Mouse (Mus musculus) brain, adult 2 months (tissue): ENCODE data around the gene Unc5c.

Experiments
- DNase-seq: peaks from one replicate; pipeline ENCODE4 v3.0.0; 2011; ENCODE audit warnings: low read depth, low spot score

The Unc5c gene

DNA sequence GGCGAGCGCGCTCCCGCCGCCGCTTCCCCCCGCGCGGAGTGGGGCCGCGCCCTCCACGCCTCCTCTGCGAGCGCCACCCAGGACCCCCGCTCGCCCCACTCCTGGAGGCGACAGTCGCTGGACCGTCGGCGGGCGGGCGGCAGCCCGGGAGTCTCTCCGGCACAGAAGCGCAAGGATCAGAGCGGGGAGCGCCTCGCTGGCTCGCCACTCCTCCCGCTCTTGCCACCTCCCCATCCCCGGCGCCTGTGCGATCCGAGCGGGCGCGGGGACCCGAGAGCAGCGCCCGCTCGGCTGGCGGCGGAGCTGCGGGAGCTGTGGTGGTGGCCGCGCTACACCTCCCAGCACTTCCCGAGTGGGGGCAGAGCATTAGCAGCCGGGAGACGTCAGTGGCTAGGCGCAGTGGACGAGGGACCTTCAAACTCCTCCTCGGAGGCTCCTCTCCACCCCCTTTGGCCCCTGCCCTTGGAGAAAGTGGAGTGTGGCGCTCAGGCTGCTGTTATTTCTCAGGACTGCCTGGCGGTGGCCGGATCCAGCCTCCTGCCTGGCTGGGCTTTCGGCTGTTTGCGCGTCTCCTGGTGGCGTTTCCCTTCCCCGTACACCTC lies at the start of gene Unc5c:
Unc5c (plus strand) TSS at position 113 of the 602 bp plus-strand sequence.
- peak; percentile 98 for DNase-seq

DNA sequence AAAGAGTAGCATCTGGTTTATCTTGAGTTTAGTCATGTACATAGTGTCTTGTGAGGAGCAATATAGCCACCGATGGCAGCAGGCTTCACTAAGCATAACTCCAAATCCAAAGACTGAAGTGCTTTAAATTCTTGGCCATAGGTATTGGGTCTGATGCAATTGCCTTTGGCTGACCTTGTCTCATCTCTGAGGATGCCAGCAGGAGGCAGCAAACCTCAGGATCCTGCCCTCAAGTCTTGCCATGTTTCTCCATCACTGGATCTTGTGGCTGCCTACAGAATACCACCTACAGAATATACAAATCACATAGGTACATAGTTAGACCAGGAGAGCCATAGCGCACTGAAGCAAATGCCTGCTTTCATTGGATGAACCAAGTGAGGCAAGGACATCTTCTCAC lies 7.5 kb upstream of the Unc5c start:
- no peak for DNase-seq

DNA sequence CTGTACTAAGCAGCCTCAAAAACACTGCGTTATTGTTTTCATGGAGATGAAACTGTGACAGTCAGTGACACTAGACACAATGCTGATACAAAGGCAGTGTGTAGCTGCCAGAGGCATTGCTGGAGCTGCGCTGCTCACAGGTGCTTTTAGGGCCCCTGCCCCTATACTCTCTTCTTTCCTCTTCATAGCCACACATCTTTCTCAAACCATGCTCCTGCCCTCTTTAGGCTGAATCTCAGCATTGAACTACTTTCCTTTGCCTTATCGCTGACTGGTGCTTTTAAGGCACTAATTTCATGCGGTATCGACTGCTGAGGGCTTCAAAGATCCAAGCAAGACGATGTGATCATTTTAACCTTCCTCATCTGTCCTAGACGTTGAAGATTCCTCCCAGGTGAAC lies 2.5 kb upstream of the Unc5c start:
- peak; percentile 79 for DNase-seq

DNA sequence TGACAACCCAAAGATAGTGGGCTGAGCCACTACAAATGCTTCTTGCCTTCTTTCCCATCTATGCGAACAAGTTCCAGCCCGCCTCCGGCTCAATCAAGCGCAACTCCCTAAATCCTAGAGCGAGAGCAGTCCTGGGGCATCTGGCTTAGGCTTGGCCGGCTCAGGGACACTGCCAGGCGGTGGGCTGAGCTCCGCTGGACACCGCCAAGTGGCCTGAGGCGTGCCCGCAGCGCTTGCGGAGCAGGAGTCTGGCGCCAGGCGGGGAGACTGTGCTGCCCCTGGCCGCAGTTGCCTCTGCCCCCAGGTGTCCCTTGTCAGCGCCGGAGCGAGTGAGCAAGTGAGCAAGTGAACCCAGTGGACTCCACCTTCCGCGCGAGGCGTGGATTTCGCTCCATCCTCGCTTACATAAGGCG lies 319 bp upstream of the Unc5c start:
- DNase-seq: peak; percentile 91

DNA sequence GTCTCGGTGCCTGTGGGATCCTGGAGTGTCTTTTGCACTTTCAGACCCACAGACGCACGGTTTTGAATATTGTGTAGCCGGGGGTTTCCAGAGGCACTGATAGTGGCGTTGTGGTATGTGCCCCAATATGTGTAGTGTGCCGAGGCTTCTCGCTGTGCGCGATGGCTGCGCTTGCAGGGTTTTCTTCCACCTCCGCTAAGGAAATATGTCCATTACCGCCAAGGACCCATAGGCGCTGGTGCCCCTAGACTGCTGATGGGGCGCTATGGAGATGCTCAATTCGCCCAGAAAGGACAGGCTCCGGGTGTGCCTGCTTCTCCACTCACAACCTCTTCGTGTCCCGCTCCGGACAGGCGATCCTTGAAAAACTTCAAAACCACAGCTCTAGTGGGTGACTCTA lies 1.0 kb downstream of the Unc5c start:
- peak; percentile 82 for DNase-seq

DNA sequence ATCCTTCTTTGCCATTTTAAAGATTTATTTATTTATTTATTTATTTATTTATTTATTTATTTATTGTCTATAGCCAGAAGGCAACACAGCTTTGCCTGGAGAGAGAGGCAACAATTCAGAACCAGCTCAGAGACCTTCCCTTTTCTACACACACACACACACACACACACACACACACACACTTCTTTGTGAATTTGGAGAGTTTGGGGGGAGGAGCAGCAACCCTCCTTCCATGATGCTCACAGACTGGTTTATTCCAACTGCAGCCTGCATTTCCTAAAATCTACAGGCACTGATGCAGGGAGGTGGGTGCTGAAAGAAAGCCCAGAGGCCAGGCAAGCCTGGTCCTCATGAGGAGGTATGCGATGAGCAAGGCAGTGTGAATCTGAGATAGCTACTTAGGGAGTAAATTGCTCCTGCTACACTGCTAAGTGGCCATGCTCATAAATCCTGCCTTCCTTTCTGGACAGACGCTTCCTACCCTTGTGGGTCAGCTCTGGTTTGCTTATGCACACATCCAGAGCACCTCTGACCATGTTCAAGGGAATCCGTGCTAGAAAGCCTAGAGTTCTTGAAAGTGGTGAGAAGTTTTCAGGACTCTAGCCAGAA lies 1.8 kb downstream of the Unc5c start:
- DNase-seq: peak; percentile 54

DNA sequence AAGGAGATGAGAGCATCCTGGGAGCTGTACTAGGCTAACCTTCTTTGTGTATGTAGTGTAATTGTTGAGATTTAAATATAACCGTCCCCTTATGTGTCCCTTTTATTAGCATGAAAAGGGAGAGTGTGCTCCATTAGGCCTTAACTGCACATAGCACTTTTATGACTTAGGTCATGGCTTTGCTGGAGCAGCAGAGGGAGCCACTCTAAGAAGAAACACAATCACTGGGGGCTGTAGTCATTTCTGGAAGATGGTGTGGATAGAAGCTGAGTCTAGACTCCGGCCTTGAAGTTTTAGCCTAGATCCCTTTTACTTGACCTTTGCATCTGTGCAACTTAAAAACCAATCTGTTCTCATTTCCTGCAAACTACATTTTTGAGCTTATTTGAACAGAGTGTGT lies 4.3 kb downstream of the Unc5c start:
- peak; percentile 77 for DNase-seq

DNA sequence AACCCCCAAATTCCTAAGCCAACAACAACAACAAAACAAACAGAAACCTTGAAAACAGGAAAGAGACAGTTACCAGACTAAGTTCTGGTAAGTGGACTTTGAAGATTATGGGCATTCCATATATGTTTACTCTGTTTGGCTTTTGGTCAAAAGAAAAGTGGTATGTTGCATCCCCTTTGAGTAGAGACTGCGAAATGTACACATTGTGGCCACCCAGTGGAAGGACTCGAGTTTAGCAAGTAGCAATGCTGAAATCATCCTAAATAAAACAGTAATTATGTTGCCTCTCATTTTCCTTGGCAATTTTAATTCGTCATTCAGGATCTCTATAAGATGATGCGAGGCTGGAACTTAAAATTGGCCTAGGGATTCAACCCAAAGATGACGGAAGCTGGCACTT lies 8.2 kb downstream of the Unc5c start:
- no peak for DNase-seq

DNA sequence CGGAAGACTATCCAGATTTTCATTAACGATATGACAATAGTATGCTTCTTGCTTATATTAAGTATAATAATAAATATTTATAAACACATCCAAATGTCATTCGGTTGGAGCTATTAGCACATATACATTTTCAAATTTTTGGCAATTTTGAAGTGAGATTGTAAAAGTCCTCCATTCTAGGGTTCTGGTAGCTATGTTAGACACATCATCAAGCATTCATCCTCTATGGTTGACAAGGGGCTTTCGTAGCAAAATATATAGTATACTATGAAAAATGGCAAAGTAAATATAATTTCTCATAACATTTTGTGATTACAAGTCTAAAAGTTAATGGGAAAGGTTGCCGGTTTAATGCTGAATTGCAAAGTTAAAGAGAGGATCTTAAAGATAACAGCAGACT lies 10.4 kb downstream of the Unc5c start:
- no peak for DNase-seq

DNA sequence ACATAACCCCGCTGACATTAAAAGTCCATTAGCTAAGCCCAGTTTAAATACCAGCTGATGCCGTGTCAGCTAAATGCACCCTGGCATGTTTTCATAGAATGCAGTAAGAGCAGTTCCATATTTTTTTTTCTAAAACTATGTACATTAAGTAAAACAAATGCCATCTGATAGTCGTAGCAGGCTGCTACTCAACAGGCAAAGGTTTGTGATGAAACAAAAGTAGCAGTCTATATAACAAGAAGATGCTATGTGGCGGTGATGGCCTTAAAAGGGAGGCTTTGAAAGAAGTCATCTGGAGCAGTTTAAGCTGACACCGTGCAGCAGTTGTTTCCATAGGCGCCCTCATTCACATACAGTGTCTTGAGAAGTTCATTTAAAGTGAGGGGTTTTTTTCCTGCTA lies 10.9 kb downstream of the Unc5c start:
- DNase-seq: no peak

DNA sequence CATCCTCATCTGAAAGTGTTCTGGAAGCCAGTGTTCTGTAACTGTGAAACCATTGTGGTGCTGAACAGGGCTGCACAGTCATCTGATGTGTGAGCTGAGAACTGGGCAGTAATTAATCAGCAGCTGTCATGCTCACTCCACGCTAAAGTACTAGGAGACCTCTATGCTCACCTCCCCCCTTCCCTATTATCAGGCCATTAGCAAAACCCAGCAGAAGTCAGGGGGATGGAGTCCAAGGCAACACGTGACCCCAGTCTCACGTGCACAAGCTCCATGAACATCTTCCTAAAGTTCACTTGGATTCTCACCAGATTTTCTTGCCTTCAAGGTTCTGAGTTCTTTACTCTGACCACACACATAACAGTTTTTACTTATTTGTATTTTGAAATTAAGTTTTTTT lies 11.7 kb downstream of the Unc5c start:
- peak; percentile 84 for DNase-seq

DNA sequence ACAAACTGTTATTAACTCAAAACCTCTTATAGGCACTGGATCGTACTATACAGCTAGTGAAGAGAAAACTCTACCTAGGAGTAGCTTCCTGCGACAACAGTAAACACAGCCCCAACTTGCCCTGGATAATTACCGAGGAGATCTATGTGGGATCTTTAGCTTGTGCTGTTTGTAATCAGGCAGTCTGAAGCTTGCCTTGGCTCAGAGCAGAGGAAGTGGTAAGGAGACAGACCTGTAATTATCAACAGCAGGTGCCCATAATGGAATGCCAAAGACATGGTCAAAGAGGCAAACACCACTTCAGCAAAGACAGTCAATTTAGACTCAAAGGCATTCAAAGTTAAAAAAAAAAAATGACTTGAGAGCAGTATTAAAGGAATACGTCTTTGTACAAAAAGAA lies 17.4 kb downstream of the Unc5c start:
- DNase-seq: peak; percentile 56

DNA sequence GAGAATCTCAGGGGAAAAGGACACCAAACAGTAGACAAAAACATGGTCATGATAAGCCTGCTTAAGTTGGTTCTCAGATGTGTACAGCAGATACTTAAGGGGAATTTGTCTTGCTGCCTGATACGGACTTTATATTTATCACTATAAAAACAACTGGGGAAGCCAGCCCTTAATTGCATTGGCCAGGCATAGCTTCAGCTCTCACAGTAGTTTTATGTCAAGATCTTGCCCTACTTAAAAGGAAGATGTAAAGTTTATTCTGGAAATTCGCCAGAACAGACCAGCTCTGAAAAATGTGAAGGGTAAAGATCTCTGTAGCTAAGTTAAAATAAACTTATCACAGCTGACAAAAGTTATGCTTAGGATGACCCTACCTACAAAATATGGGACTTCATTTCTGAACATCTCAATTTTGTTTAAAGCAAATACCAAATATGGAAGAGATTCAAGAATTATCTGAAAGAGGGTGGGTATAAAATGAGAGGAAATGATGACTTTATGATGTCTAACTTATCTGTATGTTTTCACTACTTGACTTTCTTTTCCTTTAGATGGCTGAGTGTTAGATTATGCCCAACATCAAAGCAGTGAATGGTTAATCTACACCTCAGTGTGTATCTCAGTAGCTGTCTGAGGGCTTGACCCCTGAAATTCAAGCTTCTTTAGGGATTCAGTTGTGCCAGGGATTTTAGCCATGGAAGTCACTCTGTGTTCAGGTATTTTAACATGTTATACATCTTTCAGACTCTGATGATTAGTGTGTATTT lies 18.8 kb downstream of the Unc5c start:
- DNase-seq: no peak

DNA sequence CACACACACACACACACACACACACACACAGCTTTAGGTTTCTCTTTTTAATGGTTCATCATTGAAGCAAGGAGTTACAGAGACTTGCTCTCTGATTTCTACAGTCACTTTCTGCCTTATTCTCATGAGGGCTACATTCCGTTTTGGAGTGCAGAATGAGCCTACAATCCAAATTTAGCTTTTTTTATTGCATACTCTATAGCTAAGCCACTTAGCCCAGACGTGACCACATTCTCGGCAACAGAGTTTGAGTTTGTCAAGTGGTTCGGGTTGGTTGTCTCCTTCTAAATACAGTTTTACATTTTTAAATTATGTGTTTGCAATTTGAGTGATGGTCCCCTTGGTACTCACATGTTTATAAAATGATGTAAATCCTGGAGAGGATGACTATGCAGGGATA lies 20.2 kb downstream of the Unc5c start:
- no peak for DNase-seq

DNA sequence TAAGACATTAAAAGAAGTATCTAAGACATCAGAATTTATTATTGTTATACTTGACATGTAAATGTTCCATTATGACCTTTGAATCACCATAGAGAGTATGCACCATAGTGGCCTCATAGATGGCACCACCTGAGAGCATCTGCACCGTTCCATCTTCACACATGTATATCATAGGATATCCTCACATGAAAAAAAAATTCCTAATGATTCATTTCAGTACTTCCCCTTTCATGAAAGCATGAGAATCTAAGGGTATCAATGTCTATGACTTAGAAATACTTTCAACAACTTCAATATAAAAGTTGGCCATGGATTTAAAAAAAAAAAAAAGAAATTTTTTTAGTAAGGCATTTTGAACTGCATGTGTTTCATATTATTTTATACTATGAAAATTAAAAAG lies 25.6 kb downstream of the Unc5c start:
- DNase-seq: no peak

DNA sequence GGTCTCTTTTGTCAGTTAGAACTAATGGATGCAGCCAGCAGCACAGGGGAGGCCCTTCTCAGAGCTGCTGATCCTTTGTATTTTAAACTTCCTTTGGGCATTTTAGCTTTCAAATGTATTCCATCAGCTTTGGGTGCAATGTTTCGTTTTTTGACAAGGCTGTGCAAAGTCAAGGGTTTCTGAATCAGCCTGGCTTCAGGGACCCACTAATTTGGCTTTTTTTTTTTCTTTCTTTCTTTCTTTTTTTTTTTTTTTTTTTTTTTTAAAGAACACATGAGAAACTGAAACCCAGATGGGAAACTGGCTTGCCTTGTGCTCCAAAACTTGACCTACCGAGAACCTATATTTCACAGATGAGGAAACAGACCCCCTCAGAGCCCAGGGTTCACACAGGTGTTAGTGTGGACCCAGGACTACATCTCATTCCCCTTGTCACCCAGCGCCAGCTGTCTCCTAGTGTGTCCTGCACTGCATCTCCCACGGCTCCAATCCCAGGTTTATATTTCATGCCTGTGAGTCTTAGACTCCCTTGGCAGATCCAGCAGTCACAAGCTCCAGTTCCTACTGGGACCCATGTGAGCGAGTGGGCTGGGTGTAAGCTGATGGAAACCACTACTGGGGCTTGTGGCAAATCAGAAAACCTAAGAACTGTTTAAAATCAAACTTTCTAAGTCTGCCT lies 26.4 kb downstream of the Unc5c start:
- peak; percentile 63 for DNase-seq

DNA sequence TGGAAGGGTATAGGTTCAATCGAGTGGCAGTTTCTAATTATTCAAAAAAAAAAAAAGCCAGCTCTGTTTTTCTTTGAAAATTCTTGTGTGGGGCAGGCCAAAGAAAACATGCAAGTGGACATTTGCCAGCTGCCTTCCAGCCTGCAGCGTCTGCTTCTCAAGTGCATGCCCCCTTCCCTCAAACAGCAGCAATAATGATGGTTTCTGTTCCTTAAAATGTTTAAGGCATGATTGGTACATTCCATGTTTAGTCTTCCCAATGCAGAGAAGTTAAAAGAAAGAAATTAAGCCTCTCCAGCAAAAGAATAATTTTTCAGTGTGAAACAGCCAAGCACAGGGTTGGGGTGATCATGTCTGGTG lies 26.9 kb downstream of the Unc5c start:
- DNase-seq: no peak

DNA sequence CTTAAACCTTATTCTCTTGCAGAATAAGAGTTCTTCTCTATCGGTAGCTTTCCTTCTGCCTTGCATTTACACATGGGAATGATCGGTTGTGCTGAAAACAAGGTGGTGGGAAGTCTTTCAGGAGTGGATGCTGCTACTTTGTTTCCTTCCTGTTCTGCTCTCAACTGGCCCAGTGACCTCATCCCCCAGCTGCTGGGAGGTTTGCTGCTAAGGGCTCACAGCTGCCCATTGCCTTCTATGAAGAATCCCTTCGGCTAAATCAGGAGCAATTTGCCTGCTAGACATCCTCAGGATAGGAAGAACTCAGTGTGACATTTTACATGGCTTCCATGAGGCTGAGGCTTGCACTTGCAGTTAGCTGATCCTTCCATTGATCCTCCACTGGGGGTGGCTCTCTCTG lies 28.0 kb downstream of the Unc5c start:
- no peak for DNase-seq

DNA sequence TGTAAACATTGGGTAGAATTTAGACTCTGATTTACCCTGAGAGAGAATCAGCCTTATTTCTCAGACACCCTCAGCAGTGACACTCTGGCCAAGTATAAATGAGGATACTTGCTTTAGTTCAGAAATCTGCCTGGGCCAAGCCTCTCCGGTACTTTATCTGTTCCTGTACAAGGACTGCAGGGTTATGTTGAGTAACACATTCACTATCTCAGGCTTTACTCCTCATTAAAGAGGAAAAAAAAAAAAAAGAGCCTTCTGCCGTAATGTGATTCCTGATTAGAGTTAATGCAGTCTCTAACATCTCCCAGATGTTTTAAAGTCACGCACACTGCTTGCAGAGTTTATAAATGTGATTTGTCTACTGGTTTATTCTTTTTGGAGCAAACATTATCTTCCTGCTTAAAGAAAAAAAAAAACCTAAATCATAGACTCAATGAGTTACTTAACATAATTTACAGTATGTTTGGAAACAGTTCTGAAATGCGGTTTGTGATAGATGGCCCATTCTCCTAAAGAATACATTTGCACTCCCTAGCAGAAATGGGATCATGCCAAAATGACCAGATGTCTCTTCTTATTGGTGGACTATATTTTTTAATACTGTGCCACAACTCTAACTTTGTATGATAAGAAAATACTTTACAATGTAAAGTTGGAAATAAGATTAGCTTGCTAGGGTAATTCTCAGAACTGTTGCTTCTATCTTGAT lies 33.5 kb downstream of the Unc5c start:
- no peak for DNase-seq

DNA sequence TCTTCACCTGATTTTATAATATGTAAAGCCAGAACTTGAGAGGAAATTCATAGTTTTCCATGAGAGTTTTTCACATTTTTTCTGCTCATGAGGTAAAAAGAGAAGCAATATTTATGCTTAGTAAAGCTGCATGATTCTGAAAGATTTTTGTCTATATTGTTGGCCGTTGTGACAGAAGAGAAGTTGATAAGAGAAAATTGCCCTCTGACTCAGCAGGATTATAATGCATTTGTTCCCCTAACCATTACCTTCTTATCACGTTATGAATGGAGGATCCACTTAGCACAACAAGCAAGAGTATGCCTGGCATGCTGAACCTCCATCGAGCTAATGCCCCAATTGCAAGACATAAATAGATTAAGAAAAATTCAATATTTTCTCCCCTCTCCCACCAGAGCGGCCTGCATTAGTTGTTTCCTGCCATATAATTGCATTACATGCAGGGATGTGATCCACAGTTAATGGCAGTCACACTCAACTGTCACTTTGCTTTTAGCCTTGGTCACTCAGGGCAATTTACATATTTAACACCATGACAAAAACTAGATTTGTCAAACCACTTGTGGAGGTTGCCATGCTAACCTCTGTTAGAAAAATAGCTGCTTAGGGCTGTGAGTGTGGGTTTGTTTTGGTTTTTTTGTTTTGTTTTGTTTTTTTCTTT lies 37.0 kb downstream of the Unc5c start:
- DNase-seq: no peak

DNA sequence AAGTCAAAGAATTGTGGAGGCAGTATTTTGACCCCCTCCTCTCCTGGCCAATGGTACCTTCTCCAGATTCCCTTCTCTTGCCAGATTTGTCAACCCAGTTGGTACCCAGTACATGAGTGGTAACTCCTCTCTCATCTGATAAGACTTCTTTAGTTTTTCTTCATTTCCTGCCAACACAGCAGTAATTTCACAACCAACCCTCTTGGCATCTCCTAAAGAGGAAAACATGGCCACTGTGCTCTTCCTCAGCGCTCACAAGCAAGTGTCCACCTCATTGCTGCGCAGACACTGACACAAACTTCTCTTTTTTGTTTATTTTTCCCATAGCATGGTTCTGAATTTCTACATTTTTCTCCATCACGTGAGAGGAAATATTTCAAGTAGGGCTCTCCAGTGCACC lies 38.3 kb downstream of the Unc5c start:
- no peak for DNase-seq
